Mouse (Mus musculus): Measurements from ENCODE around the gene Gse1.

DNA sequence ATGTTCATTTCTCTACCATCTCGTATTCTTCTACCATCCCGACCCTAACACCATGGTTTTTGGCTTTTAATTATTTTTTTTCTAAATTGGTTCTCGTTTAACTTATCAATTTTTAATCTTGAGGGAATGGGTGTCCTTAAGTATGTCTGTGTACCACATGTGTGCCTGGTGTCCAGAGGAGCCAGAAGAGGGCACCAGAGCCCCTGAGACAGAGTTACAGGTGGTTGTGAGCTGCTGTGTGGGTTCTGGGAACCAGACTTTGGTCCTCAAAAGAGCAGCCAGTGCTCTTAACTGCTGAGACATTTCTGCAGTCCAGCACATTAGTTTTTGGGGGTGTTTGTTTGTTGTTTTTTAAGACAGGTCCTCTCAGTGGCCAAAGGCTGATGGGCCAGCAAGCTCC lies 167.6 kb downstream of the Gse1 start:
- TF ChIP-seq CHD2 (IDR thresholded peaks at IDR 0.05; ENCODE audit: low read depth, low read length) (no peak), ZC3H11A (IDR thresholded peaks at IDR 0.05; ENCODE audit: borderline replicate concordance, low read depth, low read length) (no peak), ZNF384 (IDR thresholded peaks at IDR 0.05; ENCODE audit: low read depth, low read length) (no peak)
